Mouse (Mus musculus): Measurements from ENCODE around the gene Gm28053.
"Not testable (repeated sequence)": the region's sequence is repeated elsewhere in the genome, so short reads cannot be mapped to it uniquely, and the experiment has no call there.

- not testable (repeated sequence) for TF ChIP-seq CTCF (IDR thresholded peaks at IDR 0.05; ENCODE audit: low read depth, low read length); POLR2A (IDR thresholded peaks at IDR 0.05; ENCODE audit: borderline replicate concordance, low read depth, low read length)
Observed at GRCm38 (mm10) chr6:48683263-48683821, 35.1 kb upstream of the Gm28053 start.

Data from bone marrow macrophage, adult 2 months (primary cell).